Comparison of ENCODE assay signal across 9 mouse cellular contexts in genomic region chr4:46832834-46833544, GRCm38 (mm10).
DNase-seq lines count a peak whose midpoint lies in the region; ATAC-seq and TF ChIP-seq lines count a peak whose summit lies in the region.
"Had no signal": no experiment of that assay in that cellular context is flagged by ENCODE, and none has a peak within 500 bp of the region (broad histone marks: within the 10 kb centered on the region; RNA-seq: fewer than 3 reads in every experiment).

No protein-coding gene starts in this region.

- no peaks in the 10 kb centered on the region for H3K9me3 ChIP-seq in MEL (replicated peaks; ENCODE audit: insufficient read depth, low read length)
- H3K9me3 ChIP-seq in neural tube, embryonic 11.5 days (ENCODE audit: control insufficient read depth, low read length): no peaks in the 10 kb centered on the region

- H3K27ac ChIP-seq in layer of hippocampus, adult 2 months: no peak overlapping the region
- H3K27ac ChIP-seq in MEL (ENCODE audit: control insufficient read depth, low read depth, low read length): 0 out of 2 replicates have a peak overlapping the region, but pooled peaks have one; percentile 35
- H3K27ac ChIP-seq in neural tube, embryonic 11.5 days (ENCODE audit: low read depth, low read length): no peak overlapping the region

- no peak for DNase-seq in layer of hippocampus, adult 2 months (ENCODE audit: low spot score in 2 of 2)
- DNase-seq in layer of hippocampus, adult 8-10 months (ENCODE audit: low spot score in 2 of 2): no peak
- DNase-seq in MEL (ENCODE audit: low read depth, low spot score): peak; percentile 93
- DNase-seq in embryo, embryonic 11 days: peak; percentile 30
- DNase-seq in neural tube, embryonic 11.5 days (ENCODE audit: low spot score): peak; percentile 36
- DNase-seq in gastrocnemius, adult 8-10 months (ENCODE audit: low spot score in 2 of 2): no peak
- no peak for DNase-seq in c-Kit-positive CD71-positive TER-119-positive erythroid progenitor cells, embryonic 14.5 days (ENCODE audit: low spot score)
- DNase-seq: adrenal gland, postnatal 14 days; kidney, adult 18-20 months had no signal

- peak in 1 of 2 experiments; percentile 11; a peak in 1 of 4 replicates for TF ChIP-seq EP300 in MEL (IDR thresholded peaks at IDR 0.05; ENCODE audit: low read depth in 1 of 2, low read length in 2 of 2)

- H3K27me3 ChIP-seq in MEL (ENCODE audit: control insufficient read depth in 1 of 2, insufficient read depth in 2 of 2, low read length in 2 of 2): no peaks in the 10 kb centered on the region
- H3K27me3 ChIP-seq in neural tube, embryonic 11.5 days (ENCODE audit: control insufficient read depth, insufficient read depth, low read length): no peaks in the 10 kb centered on the region

- H3K79me2 ChIP-seq in MEL (ENCODE audit: control insufficient read depth, insufficient read depth, low read length, poor library complexity): no peaks in the 10 kb centered on the region

- no peak overlapping the region for H3K4me2 ChIP-seq in neural tube, embryonic 11.5 days (ENCODE audit: low read depth)

- H3K4me1 ChIP-seq in MEL (ENCODE audit: control insufficient read depth in 1 of 2, insufficient read depth in 2 of 2, low read length in 2 of 2): peaks cover 13 to 20% of the 10 kb centered on the region in 2 experiments
- H3K4me1 ChIP-seq in neural tube, embryonic 11.5 days (ENCODE audit: control insufficient read depth, insufficient read depth, low read length): no peaks in the 10 kb centered on the region

- no peak for ATAC-seq in neural tube, embryonic 11.5 days (ENCODE audit: insufficient read depth, low FRiP score, low TSS enrichment)

- peak overlapping the region; percentile 48 for H3K9ac ChIP-seq in MEL (ENCODE audit: control insufficient read depth, low read depth, low read length, poor library complexity, severe bottlenecking)
- H3K9ac ChIP-seq in neural tube, embryonic 11.5 days (ENCODE audit: low read length): no peak overlapping the region

- 41% methylated on average over 12 of the region's 12 CpGs for WGBS in neural tube, embryonic 11.5 days

- no peak overlapping the region for H3K4me3 ChIP-seq in layer of hippocampus, adult 2 months
- peak overlapping the region; percentile 36 to 50 for H3K4me3 ChIP-seq in MEL (ENCODE audit: control insufficient read depth in 1 of 2, insufficient read depth in 1 of 2, low read depth in 2 of 2, low read length in 2 of 2)
- no peak overlapping the region for H3K4me3 ChIP-seq in neural tube, embryonic 11.5 days (ENCODE audit: low read depth, low read length)

- peak in 1 of 2 experiments; percentile 30; a peak in 1 of 4 replicates for TF ChIP-seq POLR2A in MEL (IDR thresholded peaks at IDR 0.05; ENCODE audit: control insufficient read depth in 1 of 2, insufficient read depth in 1 of 2, low read depth in 1 of 2, low read length in 2 of 2, poor library complexity in 1 of 2)

- TF ChIP-seq CTCF in layer of hippocampus, adult 2 months (conservative IDR thresholded peaks at IDR 0.05): peak; percentile 69
- peak; percentile 72 to 89 (median 79) for TF ChIP-seq CTCF in MEL (IDR thresholded peaks at IDR 0.05 in 2 of 3, conservative IDR thresholded peaks at IDR 0.05 in 1 of 3; ENCODE audit: control insufficient read depth in 1 of 3, insufficient read depth in 1 of 3, low read depth in 2 of 3, low read length in 3 of 3, poor library complexity in 1 of 3, severe bottlenecking in 1 of 3)

- H3K36me3 ChIP-seq in MEL (ENCODE audit: control insufficient read depth in 1 of 2, insufficient read depth in 2 of 2, low read length in 2 of 2): peaks cover 0 to 14% of the 10 kb centered on the region in 2 experiments; a peak in 2 of 4 replicates
- no peaks in the 10 kb centered on the region for H3K36me3 ChIP-seq in neural tube, embryonic 11.5 days (ENCODE audit: control insufficient read depth, insufficient read depth, low read length)

- peak; percentile 34 for TF ChIP-seq RAD21 in MEL (IDR thresholded peaks at IDR 0.05; ENCODE audit: low read depth, low read length)

TF ChIP-seq in MEL, 35 proteins besides CTCF, POLR2A, EP300 and RAD21:
- TF ChIP-seq ZKSCAN1 (IDR thresholded peaks at IDR 0.05; ENCODE audit: low read depth, low read length): no peak
- no peak for TF ChIP-seq JUND (IDR thresholded peaks at IDR 0.05; ENCODE audit: low read depth, low read length)
- 0 out of 2 replicates have a peak, but pooled peaks have one; percentile 13 for TF ChIP-seq BHLHE40 (IDR thresholded peaks at IDR 0.05; ENCODE audit: borderline replicate concordance, low read depth, low read length)
- TF ChIP-seq POLR2AphosphoS2 (IDR thresholded peaks at IDR 0.05; ENCODE audit: low read length): no peak
- no peak for TF ChIP-seq CHD2 (IDR thresholded peaks at IDR 0.05; ENCODE audit: low read length)
- TF ChIP-seq GABPA (IDR thresholded peaks at IDR 0.05; ENCODE audit: low read depth, low read length): no peak
- no peak for TF ChIP-seq E2F4 (IDR thresholded peaks at IDR 0.05; ENCODE audit: borderline replicate concordance, low read depth, low read length)
- peak; percentile 65 for TF ChIP-seq SMC3 (IDR thresholded peaks at IDR 0.05; ENCODE audit: low read depth, low read length)
- TF ChIP-seq MEF2A (IDR thresholded peaks at IDR 0.05; ENCODE audit: extremely low read depth, insufficient replicate concordance, low read depth, low read length, poor library complexity, severe bottlenecking): no peak
- TF ChIP-seq POLR2AphosphoS5 (IDR thresholded peaks at IDR 0.05; ENCODE audit: borderline replicate concordance, low read depth, low read length): no peak
- TF ChIP-seq TCF12 (IDR thresholded peaks at IDR 0.05; ENCODE audit: low read depth, low read length): peak; percentile 6; the same call in 1 of the 2 replicates
- no peak for TF ChIP-seq USF2 (IDR thresholded peaks at IDR 0.05; ENCODE audit: borderline replicate concordance in 1 of 2, insufficient read depth in 1 of 2, low read depth in 1 of 2, low read length in 2 of 2)
- TF ChIP-seq CHD1 (IDR thresholded peaks at IDR 0.05; ENCODE audit: low read depth, low read length): no peak
- TF ChIP-seq USF1 (IDR thresholded peaks at IDR 0.05; ENCODE audit: low read depth, low read length): no peak
- TF ChIP-seq ZC3H11A (IDR thresholded peaks at IDR 0.05; ENCODE audit: low read depth, low read length): no peak; the same call in 1 of the 2 replicates
- peak; percentile 48; the same call in 1 of the 2 replicates for TF ChIP-seq MXI1 (IDR thresholded peaks at IDR 0.05; ENCODE audit: low read depth, low read length)
- no peak for TF ChIP-seq MAZ (IDR thresholded peaks at IDR 0.05; ENCODE audit: low read depth, low read length)
- no peak for TF ChIP-seq TAL1 (IDR thresholded peaks at IDR 0.05; ENCODE audit: low read length)
- TF ChIP-seq TBP (IDR thresholded peaks at IDR 0.05; ENCODE audit: low read depth, low read length): no peak
- TF ChIP-seq MAFK (IDR thresholded peaks at IDR 0.05; ENCODE audit: borderline replicate concordance, low read depth, low read length): no peak
- TF ChIP-seq ZNF384 (IDR thresholded peaks at IDR 0.05; ENCODE audit: low read depth, low read length): no peak
- no peak for TF ChIP-seq ZMIZ1 (IDR thresholded peaks at IDR 0.05; ENCODE audit: low read depth, low read length)
- no peak for TF ChIP-seq HCFC1 (IDR thresholded peaks at IDR 0.05; ENCODE audit: low read depth, low read length)
- no peak for TF ChIP-seq UBTF (IDR thresholded peaks at IDR 0.05; ENCODE audit: borderline replicate concordance, insufficient read depth, low read depth, low read length)
- TF ChIP-seq NRF1 (IDR thresholded peaks at IDR 0.05; ENCODE audit: insufficient read depth, low read depth, low read length, poor library complexity, severe bottlenecking): no peak
- no peak; the same call in 1 of the 2 replicates for TF ChIP-seq ETS1 (IDR thresholded peaks at IDR 0.05; ENCODE audit: low read depth, low read length)
- 0 out of 2 replicates have a peak, but pooled peaks have one; percentile 11 for TF ChIP-seq MYC (IDR thresholded peaks at IDR 0.05; ENCODE audit: low read depth, low read length)
- no peak for TF ChIP-seq MAX (IDR thresholded peaks at IDR 0.05; ENCODE audit: low read length)
- peak; percentile 45; the same call in 1 of the 2 replicates for TF ChIP-seq SIN3A (IDR thresholded peaks at IDR 0.05; ENCODE audit: low read length)
- TF ChIP-seq MYB (IDR thresholded peaks at IDR 0.05; ENCODE audit: low read depth, low read length): no peak
- TF ChIP-seq GATA1 (IDR thresholded peaks at IDR 0.05; ENCODE audit: low read depth, low read length): peak; percentile 64
- TF ChIP-seq RCOR1 (IDR thresholded peaks at IDR 0.05; ENCODE audit: low read depth, low read length): no peak
- no peak; the same call in 1 of the 2 replicates for TF ChIP-seq NELFE (IDR thresholded peaks at IDR 0.05; ENCODE audit: low read depth, low read length)
- TF ChIP-seq KAT2A (conservative IDR thresholded peaks at IDR 0.05; ENCODE audit: low read depth, low read length): no peak
- no peak for TF ChIP-seq ELF1 (IDR thresholded peaks at IDR 0.05; ENCODE audit: low read depth, low read length)

Comparison
In these comparisons a context has a peak if more than half of its experiments do, and no peak if none do; other contexts are left out.
1. DNase-seq: peak in MEL (single experiment), embryo, embryonic 11 days (single experiment) and neural tube, embryonic 11.5 days (single experiment); none in layer of hippocampus, adult 2 months (0 of 2), layer of hippocampus, adult 8-10 months (0 of 2), gastrocnemius, adult 8-10 months (0 of 2) and c-Kit-positive CD71-positive TER-119-positive erythroid progenitor cells, embryonic 14.5 days (single experiment).
2. H3K4me3 ChIP-seq: peak in MEL (2 of 2); none in layer of hippocampus, adult 2 months (single experiment) and neural tube, embryonic 11.5 days (single experiment).